Mouse (Mus musculus): ENCODE results near the gene Timm29.

- no peak for TF ChIP-seq CTCF (IDR thresholded peaks at IDR 0.05; ENCODE audit: low read depth, low read length)
- no peak for TF ChIP-seq POLR2A (IDR thresholded peaks at IDR 0.05; ENCODE audit: extremely low read depth, insufficient read depth, low read length)
Measured at GRCm38 (mm10) chr9:21600186-21600585, 7.7 kb downstream of the Timm29 start.
